Mouse (Mus musculus): ENCODE measurements at regions not wholly inside any gene's neighbourhood (a gene's known extent, or its start where the extent isn't known, plus 50 kb on each side); places are given as distances from the start of the nearest gene placed in this dataset.

DNA sequence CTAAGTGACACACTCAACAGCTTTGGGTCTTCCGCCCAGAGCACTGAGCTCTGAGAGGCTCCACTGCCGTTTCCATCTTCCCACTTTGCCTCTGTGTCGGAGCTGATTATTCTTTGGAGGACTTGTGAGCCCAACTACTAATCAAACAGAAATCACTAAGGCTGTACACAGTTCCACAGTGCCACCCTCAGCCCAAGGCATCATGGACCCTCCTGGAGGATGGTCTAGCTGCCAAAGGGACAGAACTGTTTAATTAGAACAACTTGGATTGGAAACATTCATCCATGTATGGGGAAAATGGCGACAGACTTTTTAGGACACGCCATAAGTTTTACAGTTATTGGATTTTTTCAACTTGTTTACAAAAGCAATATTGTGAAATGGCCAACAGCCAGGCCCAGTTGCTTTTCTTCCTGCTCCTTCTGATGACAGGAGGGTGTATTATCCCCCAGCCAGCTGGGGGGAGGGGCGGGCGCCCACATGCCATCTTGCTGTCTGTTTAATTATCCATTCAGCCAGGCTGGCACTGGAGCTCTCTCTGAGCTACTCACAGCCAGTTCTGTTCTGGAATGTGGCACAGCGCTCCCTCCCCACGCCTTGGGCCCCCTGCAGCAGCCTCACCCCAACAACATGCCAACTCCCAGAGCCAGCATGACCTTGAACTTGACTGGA lies 98.4 kb upstream of the Smad3 start:
- H3K36me3 ChIP-seq (ENCODE audit: insufficient read depth, low read length): no peaks in the 10 kb centered on the region
- TF ChIP-seq CTCF (IDR thresholded peaks at IDR 0.05; ENCODE audit: low read depth): no peak
- whole genome bisulfite sequencing: 46% methylated on average over 9 of the region's 9 CpGs
- no peak overlapping the region for H3K9ac ChIP-seq (replicated peaks; ENCODE audit: low read length)
- no peaks in the 10 kb centered on the region for H3K9me3 ChIP-seq (ENCODE audit: low read length)
- H3K4me3 ChIP-seq (ENCODE audit: low read length): no peak overlapping the region
- DNase-seq (ENCODE audit: low spot score) (peak; percentile 62), ATAC-seq (peak; percentile 68)
- no peaks in the 10 kb centered on the region for H3K27me3 ChIP-seq (ENCODE audit: insufficient read depth, low read length)
- H3K4me2 ChIP-seq (ENCODE audit: low read depth, low read length): no peak overlapping the region
- H3K27ac ChIP-seq: no peak overlapping the region
- peaks cover 4% of the 10 kb centered on the region for H3K4me1 ChIP-seq (ENCODE audit: insufficient read depth, low read length)

DNA sequence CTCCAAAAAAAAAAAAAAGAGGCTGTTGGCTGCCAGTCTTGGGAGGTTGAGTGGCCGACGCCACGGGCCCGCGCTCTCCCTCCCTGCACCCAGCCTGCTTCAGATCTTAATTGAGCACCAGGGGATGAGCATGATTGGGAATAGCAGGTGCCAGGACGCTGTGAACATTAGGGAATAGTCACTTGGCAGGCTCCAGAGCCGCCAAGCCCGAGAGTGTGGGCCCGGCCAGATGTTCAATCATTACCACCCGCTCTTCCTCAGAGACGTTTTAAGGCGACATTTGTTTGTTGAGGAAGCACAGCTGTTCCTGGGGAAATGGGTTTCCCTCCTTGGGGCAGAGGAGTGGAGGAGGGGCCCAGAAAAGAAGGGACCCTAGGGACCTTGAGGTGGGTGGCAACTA lies 94.0 kb upstream of the Smad3 start:
- H3K9me3 ChIP-seq (ENCODE audit: low read length): no peaks in the 10 kb centered on the region
- ATAC-seq (no peak), DNase-seq (ENCODE audit: low spot score) (peak; percentile 23)
- no peak overlapping the region for H3K4me2 ChIP-seq (ENCODE audit: low read depth, low read length)
- H3K27me3 ChIP-seq (ENCODE audit: insufficient read depth, low read length): no peaks in the 10 kb centered on the region
- no peak overlapping the region for H3K9ac ChIP-seq (replicated peaks; ENCODE audit: low read length)
- TF ChIP-seq CTCF (IDR thresholded peaks at IDR 0.05; ENCODE audit: low read depth): no peak
- no peak overlapping the region for H3K27ac ChIP-seq
- 50% methylated on average over 12 of the region's 12 CpGs for WGBS
- H3K4me1 ChIP-seq (ENCODE audit: insufficient read depth, low read length): peaks cover 4% of the 10 kb centered on the region
- no peaks in the 10 kb centered on the region for H3K36me3 ChIP-seq (ENCODE audit: insufficient read depth, low read length)
- no peak overlapping the region for H3K4me3 ChIP-seq (ENCODE audit: low read length)

DNA sequence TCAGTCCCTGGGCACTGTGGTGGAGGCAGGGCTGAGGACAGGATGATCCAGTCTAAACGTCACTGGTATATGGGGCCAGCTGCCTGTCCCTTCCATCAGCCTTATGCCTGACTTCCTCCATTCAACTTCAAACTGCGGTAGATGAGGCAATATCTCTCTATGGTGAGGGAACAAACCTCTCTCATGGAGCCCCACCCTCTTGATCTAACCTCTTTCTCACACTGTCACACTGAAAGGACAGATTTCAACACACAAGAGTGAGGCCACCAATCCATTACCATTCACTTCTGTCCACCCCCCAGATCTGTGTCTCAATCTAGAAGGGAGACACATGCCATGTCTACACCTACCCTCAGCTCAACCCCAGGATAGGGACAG lies 92.5 kb upstream of the Smad3 start:
- no peaks in the 10 kb centered on the region for H3K27me3 ChIP-seq (ENCODE audit: insufficient read depth, low read length)
- no peak overlapping the region for H3K4me2 ChIP-seq (ENCODE audit: low read depth, low read length)
- TF ChIP-seq CTCF (IDR thresholded peaks at IDR 0.05; ENCODE audit: low read depth): no peak
- H3K4me1 ChIP-seq (ENCODE audit: insufficient read depth, low read length): no peaks in the 10 kb centered on the region
- no peak overlapping the region for H3K27ac ChIP-seq
- no peaks in the 10 kb centered on the region for H3K9me3 ChIP-seq (ENCODE audit: low read length)
- DNase-seq (ENCODE audit: low spot score) (no peak), ATAC-seq (no peak)
- H3K36me3 ChIP-seq (ENCODE audit: insufficient read depth, low read length): no peaks in the 10 kb centered on the region
- H3K4me3 ChIP-seq (ENCODE audit: low read length): no peak overlapping the region
- H3K9ac ChIP-seq (replicated peaks; ENCODE audit: low read length): no peak overlapping the region
- WGBS: 58% methylated on average over 2 of the region's 2 CpGs

DNA sequence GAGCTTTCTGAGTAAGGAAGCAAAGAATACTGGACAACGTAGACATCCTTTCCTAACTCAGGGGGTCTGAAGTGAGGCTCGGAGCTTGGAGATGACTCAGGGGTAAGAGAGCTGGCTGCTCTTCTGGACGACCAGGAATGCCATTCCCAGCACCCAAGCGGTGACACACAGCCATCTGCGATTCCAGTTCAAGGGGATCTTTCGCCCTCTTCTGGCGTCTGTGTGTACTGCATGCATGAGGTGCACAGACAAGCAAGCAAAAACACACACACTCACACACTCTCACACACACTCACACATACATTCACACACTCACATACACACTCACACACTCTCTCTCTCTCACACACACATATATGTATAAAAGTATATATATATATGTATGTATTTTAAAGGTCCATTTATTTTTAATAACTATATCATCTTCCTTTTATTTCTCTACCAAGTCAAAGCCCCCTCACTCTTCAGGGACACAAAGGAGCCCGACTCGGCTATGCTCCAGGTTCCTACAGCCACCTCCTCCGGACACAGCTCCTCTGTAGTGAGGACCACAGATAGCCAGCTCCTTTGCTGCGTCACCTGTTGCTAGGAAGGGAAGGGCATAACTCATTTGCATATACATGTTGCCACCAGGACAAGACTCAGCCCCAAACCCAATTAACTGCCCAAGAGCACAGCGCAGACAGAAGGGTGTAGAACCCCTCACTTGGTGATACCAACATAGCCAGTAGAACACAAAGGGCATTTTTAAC lies 91.9 kb upstream of the Smad3 start:
- no peak overlapping the region for H3K4me3 ChIP-seq (ENCODE audit: low read length)
- peak; percentile 57 for TF ChIP-seq CTCF (IDR thresholded peaks at IDR 0.05; ENCODE audit: low read depth)
- H3K9me3 ChIP-seq (ENCODE audit: low read length): no peaks in the 10 kb centered on the region
- WGBS: 82% methylated on average over 12 of the region's 12 CpGs
- DNase-seq (ENCODE audit: low spot score) (no peak), ATAC-seq (no peak)
- H3K4me1 ChIP-seq (ENCODE audit: insufficient read depth, low read length): no peaks in the 10 kb centered on the region
- no peak overlapping the region for H3K9ac ChIP-seq (replicated peaks; ENCODE audit: low read length)
- no peaks in the 10 kb centered on the region for H3K36me3 ChIP-seq (ENCODE audit: insufficient read depth, low read length)
- H3K4me2 ChIP-seq (ENCODE audit: low read depth, low read length): no peak overlapping the region
- no peaks in the 10 kb centered on the region for H3K27me3 ChIP-seq (ENCODE audit: insufficient read depth, low read length)
- no peak overlapping the region for H3K27ac ChIP-seq

DNA sequence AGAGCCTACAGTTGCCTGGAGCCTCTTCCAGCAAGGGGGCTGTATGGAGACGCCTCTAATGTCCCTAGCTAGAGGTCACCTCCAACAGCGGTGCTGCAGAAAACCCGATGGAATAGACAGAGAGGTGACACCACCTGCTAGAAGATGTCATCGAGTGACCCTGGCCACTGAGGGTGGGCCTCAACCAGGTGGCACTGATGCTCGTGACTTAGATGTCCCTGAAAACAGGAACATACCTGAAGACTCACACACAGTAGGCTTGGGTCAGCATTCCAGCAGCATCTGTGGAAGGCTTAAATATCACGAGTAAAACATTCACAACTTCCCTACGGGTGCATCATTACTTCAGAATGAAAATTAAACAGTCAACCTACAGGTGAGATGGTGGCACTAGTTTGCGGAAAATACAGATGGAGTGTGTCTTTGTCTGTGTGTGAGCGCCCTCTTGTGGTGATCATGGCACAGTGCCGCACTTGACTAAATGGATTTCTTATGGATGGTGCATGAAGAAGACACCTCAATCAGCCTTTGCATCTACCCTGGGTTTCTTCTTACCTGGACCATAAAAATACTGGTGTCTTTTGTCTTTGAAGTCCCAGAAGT lies 86.2 kb upstream of the Smad3 start:
- 34% methylated on average over 10 of the region's 10 CpGs for WGBS
- ATAC-seq: peak; percentile 80

DNA sequence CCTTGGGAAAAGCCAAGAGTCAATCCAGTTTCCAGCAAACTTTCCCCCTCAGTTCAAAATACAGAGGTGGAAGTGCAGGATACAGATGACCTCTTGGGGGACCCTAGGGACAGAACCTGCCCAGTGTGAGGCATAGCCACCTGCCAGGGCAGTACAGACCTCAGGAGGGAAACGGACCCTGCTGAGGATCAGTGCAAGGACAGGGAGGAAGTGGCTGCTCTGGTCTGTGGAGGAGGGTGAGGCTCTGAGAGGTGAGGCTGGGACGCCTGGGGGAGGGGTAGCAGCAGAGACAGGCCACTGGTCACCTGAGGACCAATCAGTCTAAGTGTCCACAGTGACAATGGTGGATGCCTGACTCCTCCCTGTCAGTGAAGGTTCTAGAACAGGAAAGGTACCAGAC lies 85.6 kb upstream of the Smad3 start:
- no peak for TF ChIP-seq CTCF (IDR thresholded peaks at IDR 0.05; ENCODE audit: low read depth)
- no peaks in the 10 kb centered on the region for H3K9me3 ChIP-seq (ENCODE audit: low read length)
- no peaks in the 10 kb centered on the region for H3K27me3 ChIP-seq (ENCODE audit: insufficient read depth, low read length)
- H3K27ac ChIP-seq: no peak overlapping the region
- H3K9ac ChIP-seq (replicated peaks; ENCODE audit: low read length): no peak overlapping the region
- no peak overlapping the region for H3K4me3 ChIP-seq (ENCODE audit: low read length)
- no peak overlapping the region for H3K4me2 ChIP-seq (ENCODE audit: low read depth, low read length)
- peak; percentile 36; the same call in 1 of the 2 replicates for ATAC-seq
- no peaks in the 10 kb centered on the region for H3K36me3 ChIP-seq (ENCODE audit: insufficient read depth, low read length)
- 44% methylated on average over 2 of the region's 2 CpGs for WGBS
- no peaks in the 10 kb centered on the region for H3K4me1 ChIP-seq (ENCODE audit: insufficient read depth, low read length)
- DNase-seq (ENCODE audit: low spot score): no peak

More for the DNA sequence above, 86.2 kb upstream of the Smad3 start:
- peak; percentile 91 for DNase-seq (ENCODE audit: low spot score)
- Histone ChIP-seq H3K9me3 (ENCODE audit: low read length) (no peaks in the 10 kb centered on the region), H3K27ac (no peak overlapping the region), H3K27me3 (ENCODE audit: insufficient read depth, low read length) (no peaks in the 10 kb centered on the region), H3K9ac (replicated peaks; ENCODE audit: low read length) (no peak overlapping the region), H3K4me3 (ENCODE audit: low read length) (no peak overlapping the region), H3K4me1 (ENCODE audit: insufficient read depth, low read length) (no peaks in the 10 kb centered on the region), H3K36me3 (ENCODE audit: insufficient read depth, low read length) (no peaks in the 10 kb centered on the region), H3K4me2 (ENCODE audit: low read depth, low read length) (no peak overlapping the region)
- peak; percentile 98 for TF ChIP-seq CTCF (IDR thresholded peaks at IDR 0.05; ENCODE audit: low read depth)

DNA sequence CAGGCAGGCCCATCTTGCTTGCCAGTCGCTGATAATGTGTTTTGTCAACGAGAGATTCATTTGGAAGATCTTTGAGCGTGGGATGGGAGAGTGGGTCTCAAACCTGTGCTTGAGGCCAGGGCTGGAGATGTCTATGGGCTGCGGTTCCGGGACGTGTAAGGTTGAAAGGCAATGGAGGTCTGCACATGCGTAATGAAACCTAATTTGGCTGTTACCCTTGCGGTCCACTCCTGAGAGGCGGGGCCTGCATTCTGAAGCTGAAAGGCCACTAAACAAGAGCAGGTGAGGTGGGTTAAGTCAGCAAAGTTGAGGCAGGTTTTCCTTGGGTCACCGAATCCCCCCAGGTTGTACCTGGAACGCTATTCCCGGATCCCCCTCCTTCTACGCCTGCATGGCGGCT lies 83.3 kb upstream of the Smad3 start:
- TF ChIP-seq CTCF (IDR thresholded peaks at IDR 0.05; ENCODE audit: low read depth): no peak
- no peak overlapping the region for H3K4me2 ChIP-seq (ENCODE audit: low read depth, low read length)
- no peak overlapping the region for H3K9ac ChIP-seq (replicated peaks; ENCODE audit: low read length)
- ATAC-seq: no peak
- H3K4me1 ChIP-seq (ENCODE audit: insufficient read depth, low read length): no peaks in the 10 kb centered on the region
- DNase-seq (ENCODE audit: low spot score): no peak
- H3K36me3 ChIP-seq (ENCODE audit: insufficient read depth, low read length): no peaks in the 10 kb centered on the region
- no peak overlapping the region for H3K27ac ChIP-seq
- H3K4me3 ChIP-seq (ENCODE audit: low read length): no peak overlapping the region
- 90% methylated on average over 14 of the region's 14 CpGs for WGBS
- H3K9me3 ChIP-seq (ENCODE audit: low read length): no peaks in the 10 kb centered on the region
- H3K27me3 ChIP-seq (ENCODE audit: insufficient read depth, low read length): no peaks in the 10 kb centered on the region

Measured in hindbrain, postnatal 0 days (tissue).